Mouse (Mus musculus): ENCODE measurements around the gene Rps10.
"Not testable (repeated sequence)": the region's sequence is repeated elsewhere in the genome, so short reads cannot be mapped to it uniquely, and the experiment has no call there.

Rps10 gene

DNA sequence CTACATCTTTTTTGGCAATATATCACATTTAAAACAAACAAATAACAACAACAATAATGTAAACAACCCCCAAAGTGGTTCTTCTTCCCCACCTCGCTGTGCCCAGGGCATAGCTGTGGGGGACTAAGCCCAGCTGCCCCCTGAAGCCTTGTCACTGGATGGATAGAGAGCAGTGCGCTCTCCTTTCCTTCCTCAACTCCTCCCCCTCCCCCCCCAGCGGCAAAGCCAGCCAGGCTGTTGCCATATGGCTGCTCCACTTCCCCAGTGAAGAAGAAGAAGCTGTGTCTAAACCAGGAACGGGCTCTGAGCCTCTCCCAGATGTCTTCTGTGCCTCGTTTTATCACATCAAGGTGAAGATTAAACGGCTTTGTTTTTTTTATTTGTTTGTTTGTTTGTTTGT lies 6.6 kb upstream of the Rps10 start:
- no peak for DNase-seq

DNA sequence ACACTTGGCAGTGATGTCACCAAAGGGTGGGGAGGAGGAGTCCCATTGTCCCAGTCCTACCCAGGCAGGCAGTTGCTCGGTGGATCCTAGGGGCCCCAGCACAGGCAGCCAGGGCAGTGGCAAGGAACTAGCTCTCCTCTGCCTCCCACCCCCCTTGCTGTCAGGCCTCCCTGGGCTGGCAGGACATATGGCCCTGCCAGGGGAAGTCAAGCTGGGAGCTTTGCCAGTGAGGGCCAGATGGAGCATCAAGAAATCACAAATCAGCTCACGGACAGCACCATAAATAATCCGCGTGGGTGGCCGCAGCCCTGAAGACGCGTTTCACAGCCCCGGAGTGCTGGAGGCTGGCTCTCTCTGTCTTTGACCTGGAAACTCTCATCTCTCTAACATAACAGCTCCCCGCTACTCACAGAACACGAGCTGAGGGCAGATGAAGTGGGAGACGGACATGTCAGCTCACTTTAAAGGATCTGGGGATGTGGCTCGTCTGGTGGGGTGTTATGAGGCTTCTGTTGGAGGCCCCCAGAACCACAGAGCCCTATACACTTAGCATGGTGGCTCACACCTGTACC lies 6.1 kb upstream of the Rps10 start:
- peak; percentile 95 for DNase-seq

DNA sequence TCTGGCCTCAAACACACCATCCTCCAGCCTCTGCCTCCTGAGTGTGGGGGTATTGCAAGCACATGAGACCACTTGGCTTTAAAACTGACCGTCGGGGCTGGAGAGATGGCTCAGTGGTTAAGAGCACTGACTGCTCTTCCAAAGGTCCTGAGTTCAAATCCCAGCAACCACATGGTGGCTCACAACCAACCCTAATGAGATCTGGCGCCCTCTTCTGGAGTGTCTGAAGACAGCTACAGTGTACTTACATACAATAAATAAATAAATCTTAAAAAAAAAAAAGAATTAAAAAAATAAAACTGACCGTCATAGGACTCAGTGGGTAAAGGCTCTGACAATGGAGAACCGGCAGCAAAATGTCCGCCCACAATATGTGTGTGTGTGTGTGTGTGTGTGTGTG lies 3.4 kb upstream of the Rps10 start:
- DNase-seq = not testable (repeated sequence)

DNA sequence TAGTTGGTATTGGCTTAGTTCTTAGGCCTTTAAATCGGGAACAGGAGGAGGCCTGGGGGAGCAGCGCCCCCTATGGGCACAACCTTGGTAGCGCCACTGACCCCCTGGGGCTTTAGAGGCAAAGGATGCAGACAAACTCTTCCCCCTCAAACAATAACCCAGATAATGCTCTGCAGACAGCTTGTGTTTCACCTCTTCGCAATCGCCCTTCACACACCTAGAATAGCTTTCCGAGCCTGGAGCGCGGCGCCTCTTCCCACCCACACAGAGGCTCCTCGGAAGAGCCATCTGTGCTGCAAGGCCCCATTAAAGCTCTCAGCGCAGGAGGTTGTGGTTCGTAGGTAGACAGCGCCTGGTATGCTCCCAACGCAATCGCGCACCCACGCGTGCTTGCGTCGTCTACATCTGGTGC lies 2.5 kb upstream of the Rps10 start:
- DNase-seq = no peak

DNA sequence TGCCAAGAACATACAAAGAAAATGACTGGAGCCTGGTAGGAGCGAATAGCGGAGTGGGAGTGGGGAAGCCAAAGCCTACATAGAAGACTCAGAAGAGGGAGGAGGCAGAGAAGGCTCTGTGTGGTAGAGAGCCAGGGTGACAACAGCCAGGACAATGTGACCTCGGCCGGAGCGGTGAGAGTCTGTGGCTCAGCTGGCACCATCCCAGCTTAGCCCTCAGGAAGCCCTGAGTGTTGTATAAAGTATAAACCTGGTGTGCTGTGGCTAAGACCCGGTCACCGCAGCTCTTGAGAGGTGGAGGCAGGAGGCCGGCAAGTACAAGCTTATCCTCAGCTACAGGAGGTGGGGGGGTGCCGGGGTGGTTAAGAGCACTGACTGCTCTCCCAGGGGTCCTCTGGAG lies 864 bp upstream of the Rps10 start:
- DNase-seq = peak; percentile 90

DNA sequence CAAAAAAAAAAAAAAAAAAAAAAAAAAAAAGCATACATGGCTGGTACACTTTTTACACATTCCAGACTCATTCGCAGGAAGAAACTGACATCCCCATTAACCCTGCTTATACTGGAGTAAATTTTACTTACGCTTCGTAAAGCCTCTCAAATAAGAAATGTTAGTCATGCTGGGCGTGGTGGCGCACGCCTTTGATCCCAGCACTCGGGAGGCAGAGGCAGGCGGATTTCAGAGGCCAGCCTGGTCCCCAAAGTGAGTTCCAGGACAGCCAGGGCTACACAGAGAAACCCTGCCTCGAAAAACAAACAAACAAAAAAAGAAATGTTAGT lies 930 bp downstream of the Rps10 start:
- not testable (repeated sequence) for DNase-seq

DNA sequence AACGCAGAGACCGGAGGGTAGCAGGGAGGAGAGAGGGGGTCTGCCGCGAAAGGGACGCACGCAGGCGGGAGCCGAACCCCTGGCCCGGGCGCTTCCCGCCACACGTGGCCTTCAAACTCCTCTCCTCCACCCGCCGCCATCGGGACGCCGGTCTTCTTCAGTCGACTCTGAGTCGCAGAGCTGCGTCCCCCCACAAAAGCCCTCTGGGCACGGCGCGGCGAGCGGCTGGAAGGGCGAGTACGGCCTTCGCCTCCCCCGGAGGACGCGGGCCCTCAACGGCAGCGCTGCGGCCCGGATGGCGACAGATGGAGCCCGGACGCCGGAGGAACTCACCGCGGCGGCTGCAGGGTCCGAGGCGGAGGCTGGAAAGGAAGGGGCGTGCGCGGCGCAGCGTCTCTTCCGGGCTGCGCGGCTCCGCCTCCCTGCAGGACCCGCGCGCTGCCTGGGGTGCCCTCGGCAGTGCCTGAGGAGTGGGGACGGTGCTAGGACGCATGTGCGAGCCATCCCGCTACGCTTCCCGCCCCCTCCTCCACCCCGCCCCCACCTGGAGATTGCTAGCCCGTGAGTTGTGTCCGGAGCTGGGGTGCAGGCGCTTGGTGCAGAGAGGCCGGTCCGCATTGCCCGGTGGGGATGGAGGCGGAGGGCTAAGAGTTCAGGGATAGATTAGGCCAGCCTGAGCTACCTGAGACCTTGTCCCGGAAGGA lies 1.4 kb downstream of the Rps10 start, which contains the start of gene RPS10-NUDT3:
Gene RPS10-NUDT3 (minus strand): TSS at position 352 of the 704 bp plus-strand sequence.
- peak; percentile 99 for DNase-seq

DNA sequence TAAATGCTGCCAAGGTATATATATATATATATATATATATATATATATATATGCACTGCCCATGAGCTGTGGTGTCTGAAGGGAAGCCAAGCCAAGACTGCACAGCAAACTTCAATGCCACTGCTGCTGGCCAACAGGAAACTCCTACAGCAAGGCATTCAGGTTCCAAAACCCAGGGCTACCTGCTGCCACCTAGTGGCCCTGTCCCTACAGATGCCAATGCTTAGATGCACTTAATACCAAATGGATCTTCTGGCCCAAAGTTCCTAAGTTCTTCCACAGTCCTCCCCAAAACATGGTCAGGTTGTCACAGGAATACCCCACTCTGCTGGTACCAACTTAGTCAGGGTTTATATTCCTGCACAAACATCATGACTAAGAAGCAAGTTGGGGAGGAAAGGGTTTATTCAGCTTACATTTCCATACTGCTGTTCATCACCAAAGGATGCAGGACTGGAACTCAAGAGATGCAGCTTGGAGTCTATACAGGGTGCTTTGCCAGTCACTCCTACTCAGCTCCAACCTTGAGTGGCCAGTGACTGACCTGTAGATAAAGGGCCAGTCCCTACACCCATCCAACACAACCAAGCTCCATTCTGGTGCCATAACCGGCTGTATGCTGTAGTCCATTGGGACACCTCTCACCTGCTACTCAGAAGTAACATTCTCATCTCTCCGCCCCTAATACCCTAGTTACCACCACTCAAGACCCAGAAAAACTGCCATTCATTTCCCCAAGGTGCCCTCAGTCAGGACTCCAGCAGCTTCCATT lies 7.0 kb downstream of the Rps10 start:
- DNase-seq = peak; percentile 95

DNA sequence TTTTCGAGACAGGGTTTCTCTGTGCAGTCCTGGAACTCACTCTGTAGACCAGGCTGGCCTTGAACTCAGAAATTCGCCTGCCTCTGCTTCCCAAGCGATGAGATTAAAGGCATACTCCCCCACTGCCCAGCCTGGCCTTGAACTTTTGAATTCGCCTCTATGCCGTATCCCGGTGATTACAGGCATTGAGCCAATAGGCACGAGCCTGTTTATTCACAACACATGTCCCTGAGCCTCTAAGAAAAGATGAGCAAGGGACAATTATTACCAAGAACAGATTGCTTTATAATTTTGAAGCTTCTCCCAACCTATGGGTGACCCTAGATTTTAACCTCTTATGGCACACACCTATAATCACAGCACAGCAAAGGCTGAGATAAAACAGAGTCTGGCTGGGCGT lies 8.1 kb downstream of the Rps10 start:
- no peak for DNase-seq

DNA sequence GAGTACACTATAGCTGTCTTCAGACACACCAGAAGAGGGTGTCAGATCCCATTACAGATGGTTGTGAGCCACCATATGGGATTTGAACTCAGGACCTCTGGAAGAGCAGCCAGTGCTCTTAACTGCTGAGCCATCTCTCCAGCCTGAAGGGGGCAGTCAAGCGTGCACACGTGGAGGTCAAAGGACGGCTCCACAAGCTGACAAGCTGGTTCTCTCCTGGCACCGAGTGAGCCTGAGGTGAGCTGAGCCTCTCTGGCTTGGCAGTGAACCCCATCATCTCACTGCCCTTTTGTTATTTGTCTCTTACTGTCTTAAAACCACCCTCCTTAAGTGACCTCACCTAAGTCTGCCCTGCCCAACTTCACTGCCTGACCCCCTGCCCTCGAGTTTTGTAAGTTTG lies 9.0 kb downstream of the Rps10 start:
- DNase-seq = no peak

DNA sequence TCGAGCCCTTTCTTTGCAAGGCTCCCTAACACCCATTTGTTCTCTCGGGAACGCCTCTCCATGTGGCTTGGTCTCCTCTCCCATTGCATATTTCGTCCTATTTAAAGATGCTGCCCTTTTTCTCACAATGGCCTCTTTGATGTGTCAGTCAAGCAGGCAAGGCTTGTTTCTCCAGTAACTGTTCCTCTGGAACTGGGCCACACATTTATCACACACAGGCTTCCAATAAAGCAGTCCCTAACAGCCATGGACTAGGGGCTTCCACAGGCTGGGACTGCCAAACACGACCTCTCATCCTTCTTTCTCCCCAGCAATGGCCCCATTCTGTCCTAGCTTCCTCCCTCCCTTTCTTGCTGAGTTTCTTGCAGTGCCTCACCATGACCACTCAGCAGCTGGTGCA lies 9.8 kb downstream of the Rps10 start:
- DNase-seq = no peak

DNA sequence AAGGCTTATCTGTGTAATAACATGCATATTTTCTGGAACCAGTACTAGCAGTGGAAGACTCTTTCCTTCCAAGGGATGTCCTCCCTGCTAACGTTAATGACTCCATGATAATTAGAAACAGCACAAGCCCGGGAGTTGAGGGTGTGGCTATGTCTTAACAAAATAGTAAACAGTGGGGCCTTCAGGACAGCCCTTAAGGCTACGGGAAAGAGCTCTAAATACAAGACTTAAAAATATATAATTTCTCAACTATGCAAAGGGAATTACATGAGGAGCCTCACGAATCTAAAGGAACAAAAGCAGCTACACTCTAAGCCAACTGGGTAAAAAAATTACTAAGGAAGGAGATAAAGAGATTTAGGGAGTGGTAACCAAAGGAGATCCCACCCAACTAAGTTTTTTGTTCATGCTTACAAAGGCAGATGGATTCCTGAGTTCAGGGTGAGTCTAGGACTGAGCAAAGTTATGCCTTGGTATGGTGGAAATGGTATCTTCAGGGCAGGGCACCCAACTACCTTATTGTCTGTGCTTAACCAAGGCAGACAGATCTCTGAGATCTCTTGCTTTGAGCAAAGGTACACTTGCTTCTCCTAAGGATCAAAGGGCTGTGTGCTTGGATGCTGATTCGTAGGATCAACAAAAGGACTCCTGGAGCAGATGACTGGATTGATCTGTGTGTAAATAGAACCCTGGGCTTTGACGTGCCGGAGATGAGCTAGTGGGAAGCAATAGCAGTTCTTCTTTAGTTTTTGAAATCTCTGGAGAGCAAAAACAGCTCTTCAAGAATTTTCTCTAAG lies 10.8 kb downstream of the Rps10 start:
- DNase-seq = no peak

DNA sequence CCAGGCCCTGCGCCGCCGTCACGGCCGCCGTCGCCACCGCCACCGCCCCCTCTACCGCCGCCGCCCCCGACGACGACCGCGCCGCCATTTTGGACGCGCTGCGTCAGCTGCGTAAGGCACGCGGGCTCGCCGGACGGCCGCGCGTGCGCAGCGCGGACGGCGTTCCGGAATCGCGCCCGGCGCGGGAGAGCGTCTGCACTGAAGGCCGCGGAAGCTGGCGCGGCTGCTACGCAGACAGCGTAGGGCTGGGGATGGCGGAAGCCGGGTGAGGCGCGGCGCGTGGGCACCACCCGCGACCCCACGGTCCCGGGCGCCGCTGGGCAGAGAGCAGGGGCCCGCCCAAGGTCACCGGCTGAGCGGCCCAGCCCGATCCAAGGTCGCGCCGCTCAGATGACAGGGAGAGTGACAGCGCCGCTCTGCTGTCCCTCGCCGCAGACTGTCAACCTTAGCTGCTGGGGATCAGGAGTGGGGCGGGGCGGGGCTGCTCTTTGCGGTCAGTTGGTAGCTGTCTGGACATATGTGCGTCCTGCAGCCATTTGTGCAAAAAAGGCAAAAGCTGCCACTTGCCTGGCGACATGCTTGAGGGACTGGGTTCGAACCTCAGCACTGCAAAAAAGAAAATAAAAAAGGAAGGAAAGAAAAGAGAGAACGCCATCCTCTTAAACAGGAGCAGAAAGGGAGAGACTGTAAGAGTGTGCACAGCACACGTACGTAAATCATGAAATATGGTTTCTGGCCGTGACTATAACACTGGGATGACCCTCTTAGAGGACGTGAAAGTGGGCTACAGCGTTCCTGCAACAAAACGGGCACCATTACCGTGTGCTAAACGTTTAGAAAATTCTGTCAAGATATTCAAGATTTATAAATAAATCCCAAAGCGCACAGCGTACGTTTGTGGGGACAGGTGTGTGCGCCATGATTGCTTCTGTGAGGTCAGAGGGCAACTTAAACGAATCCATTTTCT lies 12.8 kb downstream of the Rps10 start, which contains the start of gene Nudt3:
Gene Nudt3 (minus strand): TSS at position 136 of the 967 bp plus-strand sequence.
- DNase-seq = peak; percentile 99

DNA sequence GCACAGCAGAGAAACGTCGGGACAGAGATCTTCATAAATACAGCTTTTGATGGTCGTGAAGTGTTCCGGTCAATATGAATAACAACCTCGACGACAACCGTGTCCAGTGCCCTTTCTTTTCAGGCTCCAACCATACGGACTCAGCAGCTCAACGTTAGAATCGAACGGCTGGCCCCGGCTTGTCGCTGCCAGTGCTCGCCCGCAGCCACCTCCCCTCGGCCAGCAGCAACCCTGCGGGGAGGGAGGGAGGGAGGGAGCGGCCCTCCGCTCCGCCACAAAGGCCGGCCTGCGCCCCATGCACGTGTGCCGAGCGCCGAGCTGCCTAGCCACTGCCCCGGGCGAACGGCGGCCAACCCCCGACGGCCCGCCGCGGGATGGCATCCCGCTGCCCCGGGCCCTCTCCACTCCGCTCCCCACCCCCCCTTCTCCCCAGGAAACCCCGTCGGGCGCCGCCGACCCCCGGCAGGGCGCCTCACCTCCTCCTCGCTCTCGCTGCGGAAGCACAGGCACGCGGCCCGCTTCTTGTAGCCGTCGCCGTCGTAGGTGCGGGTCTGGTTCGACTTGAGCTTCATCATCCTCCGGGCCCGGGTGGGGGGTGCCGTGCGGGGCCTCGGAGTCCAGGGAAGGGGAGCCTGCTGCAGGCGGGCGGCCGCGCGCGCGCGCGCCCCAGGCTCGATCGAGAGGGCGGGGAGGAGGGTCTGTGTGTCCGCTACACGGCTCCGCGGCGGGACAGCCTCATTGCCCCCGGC lies 13.7 kb downstream of the Rps10 start:
- DNase-seq = no peak

DNA sequence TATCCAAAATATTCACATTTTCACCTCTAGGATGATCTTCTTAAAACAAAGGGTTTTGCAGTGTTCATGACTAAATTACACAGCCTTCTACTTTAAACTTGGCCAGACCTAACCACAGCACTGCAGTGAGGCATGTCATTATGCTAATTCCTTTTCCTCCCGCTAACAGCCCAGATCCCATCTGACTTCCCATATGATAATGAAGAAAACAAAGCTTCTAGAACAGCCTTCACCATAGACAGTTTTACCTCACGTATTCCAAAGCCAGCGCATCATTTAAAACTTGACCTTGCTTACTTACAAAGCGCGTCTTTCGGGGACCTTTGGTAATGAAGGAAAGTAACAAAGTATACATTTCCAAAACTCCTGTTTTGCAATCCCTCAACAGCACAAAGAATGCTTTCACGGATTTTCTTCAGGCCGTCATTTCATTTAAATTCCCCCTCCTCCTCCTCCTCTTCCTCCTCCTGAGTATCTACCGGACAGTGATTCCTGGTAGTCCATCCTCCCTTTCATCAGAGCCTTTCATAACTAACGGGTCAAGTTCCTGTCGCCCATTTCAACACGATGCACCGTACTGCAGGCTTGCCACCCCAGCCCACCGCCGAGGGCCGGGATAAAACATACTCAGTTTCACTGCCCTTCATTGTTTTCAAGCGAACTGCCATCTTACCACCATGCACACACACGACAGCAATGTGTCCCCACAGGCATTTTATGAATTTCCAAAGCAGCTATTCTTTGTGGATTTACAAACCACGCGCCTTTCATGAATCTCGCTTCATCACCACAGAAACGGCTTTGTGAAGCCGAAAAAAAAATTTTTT lies 14.6 kb downstream of the Rps10 start:
- DNase-seq = peak; percentile 90

DNA sequence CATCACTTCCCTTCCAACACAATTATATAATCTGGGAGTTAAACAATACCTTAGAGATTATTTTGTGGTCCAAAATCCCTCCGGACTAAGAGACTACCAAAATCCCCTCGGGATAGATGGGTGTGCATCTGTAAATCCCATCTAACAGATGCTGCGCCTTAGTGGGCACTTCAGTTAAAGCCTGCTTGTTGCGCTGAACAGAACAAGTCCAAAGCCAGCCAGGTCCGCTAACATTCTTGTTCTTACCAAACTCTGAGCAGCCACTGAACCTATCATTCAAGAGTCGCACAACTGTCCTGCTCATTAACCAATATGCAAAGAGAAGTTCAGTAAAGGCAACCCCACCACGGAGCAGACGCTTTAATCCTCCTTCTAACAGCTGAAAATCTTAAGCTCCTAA lies 15.3 kb downstream of the Rps10 start:
- peak; percentile 92 for DNase-seq

DNA sequence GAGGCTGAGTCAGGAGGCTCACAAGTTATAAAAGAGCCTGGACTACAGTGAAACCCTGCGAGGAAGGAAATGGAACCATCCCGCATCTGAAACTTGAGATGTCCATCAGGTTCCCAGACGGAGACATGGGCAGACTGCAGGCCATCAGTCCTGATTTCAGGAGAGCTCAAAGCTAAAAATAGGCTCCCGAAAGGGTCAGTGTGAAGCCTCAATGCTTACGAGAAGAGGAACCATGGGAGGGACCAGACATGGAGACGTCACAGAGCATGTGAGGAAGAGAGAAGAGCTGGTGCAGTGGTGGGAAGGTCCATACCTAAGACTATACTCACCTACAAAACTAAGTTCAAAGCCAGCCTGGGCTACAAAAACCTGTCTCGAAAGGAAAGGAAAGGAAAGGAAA lies 21.1 kb downstream of the Rps10 start:
- DNase-seq = no peak

DNA sequence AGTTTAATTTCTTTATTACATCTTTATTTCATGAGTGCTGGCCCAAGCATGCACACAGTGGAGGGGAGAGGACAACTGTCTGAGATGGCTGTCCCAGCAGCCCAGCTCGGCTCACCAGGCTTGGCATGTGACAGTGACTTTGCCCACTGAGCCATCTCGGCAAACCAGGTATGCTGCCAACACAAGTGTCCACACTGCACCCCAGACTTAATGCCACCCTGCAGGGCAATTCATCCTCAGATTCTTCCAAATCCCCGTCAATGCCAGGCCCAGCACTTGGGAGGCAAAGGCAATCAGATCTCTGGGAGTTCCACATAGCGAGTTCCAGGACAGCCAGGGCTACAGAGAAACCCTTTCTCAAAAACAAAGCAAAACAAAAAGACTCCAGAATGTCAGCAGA lies 23.5 kb downstream of the Rps10 start:
- no peak for DNase-seq

DNA sequence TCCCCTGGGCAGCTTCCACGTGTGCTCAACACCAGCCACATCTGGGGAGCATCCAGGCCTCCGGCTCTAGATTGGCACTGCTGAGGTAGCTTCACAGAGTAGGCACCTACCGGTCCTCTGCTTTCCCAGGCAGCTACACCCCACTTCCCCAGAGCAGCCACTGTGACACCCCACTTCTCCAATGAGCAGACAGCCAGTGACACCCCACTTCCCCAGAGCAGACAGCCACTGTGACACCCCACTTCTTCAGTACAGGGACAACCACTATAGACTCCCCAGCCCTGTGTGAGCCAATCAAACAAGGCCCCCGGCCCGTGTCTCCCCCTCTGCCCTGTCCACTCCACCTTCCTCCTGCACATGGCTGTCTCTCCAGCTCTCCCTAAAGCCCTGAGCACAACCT lies 24.5 kb downstream of the Rps10 start:
- no peak for DNase-seq

DNA sequence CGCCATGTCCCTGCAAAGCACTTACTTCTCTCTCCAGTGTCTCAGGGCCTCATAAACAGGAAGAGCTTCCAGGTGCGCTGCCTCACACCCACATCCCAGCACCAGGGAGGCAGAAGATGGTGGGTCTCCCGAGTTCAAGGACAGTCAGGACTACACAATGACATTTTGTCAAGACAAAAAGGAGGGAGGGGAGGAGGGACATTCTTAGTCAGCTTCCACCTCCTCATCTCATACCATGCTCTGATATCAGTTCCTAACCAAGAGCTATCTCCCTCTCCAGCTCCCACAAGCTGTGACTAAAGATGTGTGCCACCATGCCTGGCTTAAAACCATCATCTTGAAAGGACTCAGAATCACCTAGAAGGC lies 25.0 kb downstream of the Rps10 start:
- no peak for DNase-seq
